Mouse (Mus musculus) liver, adult (tissue): ENCODE results near the gene Slc1a2.

ENCODE experiments used
- GATA4 ChIP-seq: IDR thresholded peaks from 2 replicates; pipeline ENCODE4 v1.6.1; 2014; ENCODE audit warnings: mild to moderate bottlenecking, low read length; ENCODE audit not compliant: insufficient replicate concordance

The Slc1a2 gene

DNA sequence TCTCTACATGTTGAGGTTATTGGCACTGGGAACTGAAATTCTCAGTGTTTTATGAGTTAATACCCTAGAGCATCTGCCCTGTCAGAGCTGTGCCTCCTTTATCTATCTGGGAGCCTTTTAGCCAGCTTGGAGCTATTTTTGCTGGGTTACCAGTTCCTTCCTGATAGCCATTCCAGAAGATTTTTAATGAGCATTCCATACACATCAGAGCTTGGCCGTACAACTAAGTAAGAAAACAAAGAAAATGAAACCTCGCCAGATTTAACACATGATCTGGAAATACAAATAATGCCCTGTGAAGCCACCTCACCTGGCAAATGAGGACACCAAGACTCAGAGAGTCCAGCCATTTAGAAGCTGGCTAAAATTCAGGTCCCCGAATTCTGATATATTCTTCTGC lies 104.7 kb downstream of the Slc1a2 start:
- TF ChIP-seq GATA4 = no peak

DNA sequence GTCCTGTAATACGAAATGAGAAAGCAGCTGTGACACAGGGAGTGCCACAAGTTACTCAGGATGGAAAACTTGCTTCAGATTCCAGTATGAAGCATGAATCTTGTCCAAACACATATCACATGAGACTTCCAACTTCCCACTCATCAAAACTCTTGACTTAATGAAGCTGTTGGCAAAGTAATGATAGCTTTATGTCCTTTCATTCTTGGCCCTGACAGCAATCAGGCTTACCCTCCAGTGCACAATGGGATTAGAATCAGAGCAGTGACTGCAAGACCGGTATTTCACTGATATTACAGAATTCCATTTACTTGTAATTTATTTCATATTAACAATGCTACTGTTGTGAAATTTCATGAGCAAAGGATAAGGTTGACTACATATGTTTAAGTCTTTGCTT lies 105.5 kb downstream of the Slc1a2 start:
- TF ChIP-seq GATA4 = no peak

DNA sequence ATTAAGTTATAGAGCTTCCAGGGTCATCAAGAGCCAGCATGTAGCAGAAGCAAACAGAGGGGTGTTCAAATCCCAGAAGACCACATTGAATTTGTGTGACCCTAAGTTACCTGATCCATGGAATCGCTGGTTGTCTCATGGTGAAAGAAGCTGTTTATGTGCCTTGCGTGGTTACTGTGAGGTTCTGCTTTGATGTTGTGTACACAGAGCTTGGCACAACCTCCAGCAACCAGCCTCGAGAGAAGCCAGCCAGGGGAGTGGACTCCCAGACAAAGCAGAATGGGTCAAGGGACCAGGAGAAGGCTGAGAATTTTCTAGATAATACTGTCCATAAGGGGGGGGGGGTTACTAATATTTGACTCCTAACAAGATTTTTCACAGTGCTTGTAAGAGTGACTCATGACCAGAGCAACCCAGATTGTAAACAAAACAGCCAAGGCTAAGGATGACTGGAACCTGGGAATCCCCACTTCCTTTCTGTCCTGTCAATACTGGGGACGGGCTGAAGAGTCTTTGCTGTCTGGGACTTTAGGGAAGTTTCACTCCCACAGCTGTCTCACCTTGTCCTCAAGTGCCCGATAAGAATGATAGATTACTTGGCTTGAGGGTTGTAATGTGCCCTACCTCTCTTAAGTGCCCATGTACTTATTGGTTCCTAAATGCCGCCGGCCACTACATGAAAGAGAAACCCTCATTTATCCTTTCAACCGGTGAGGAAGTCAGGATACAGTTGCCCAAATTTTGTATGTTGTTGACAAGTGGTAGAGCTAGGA lies 106.3 kb downstream of the Slc1a2 start:
- no peak for TF ChIP-seq GATA4

- no peak for TF ChIP-seq GATA4
These were observed 109.8 kb downstream of the Slc1a2 start for GRCm38 (mm10) chr2:102768267-102768666.

GRCm38 (mm10) chr2:102771304-102771703 lies 112.8 kb downstream of the Slc1a2 start:
- TF ChIP-seq GATA4 = no peak

GRCm38 (mm10) chr2:102772276-102772675 lies 113.8 kb downstream of the Slc1a2 start:
- TF ChIP-seq GATA4 = no peak

GRCm38 (mm10) chr2:102774700-102775099 lies 116.2 kb downstream of the Slc1a2 start:
- TF ChIP-seq GATA4 = no peak

DNA sequence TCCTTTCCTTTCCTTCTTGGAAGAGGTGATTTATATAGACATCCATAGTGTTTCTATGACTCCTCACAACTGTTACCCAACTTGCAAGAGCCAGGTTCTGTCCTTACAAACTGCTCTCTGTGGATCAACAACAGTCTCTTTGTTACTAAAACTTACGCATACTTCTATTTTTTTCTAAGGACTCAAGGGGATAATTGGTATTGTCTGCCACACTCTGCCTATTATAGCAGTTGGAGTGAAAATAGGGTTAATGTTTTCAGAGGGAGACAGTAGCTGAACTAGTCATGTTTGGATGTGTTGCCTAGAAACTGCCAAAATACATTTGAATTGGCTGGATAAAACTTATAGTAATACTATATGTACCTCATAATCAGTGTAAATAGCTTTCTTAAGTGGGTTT lies 117.1 kb downstream of the Slc1a2 start:
- TF ChIP-seq GATA4 = no peak

- TF ChIP-seq GATA4 = no peak
These were observed 119.7 kb downstream of the Slc1a2 start for GRCm38 (mm10) chr2:102778208-102778607.

- TF ChIP-seq GATA4 = no peak
These were observed 124.3 kb downstream of the Slc1a2 start for GRCm38 (mm10) chr2:102782751-102783150.

DNA sequence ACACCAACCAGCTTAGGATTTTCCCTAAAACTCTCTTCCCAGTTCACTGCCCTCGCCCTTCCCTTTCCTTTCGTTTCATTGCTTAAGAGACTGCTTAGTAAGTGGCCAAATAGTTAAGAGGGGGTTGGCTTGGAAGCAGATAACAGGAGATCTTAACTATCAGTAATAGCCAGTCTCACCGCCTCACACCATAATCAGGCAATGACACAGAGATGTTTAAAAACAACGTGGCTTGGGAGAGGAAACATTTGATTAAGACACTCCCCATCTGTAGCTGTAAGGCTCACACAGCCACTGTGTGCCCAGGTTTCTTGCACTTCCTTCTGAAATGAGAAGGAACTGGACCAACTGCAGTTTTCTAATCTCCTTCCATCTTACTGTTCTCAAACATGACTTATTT lies 127.2 kb downstream of the Slc1a2 start:
- no peak for TF ChIP-seq GATA4

GRCm38 (mm10) chr2:102791641-102792040 lies 133.2 kb downstream of the Slc1a2 start:
- TF ChIP-seq GATA4 = no peak

DNA sequence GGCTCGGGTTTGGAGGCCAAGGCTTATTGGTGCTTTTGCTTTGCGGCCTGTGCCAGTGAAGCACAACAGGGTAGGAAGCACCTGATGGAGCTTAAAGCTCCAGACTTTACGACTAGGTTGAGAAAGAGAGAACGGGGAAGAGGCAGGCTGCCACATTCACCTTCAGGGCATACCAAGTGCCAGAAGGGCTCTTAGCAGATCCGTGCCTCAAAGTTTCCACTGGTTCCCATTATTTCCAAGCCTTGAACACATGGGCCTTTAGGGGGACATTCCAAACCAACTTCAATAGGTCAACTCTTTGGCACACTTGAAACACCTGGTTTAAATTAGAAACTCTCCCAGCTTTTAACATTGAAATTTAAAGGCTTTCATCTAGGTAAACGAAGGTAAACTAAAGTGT lies 134.3 kb downstream of the Slc1a2 start:
- TF ChIP-seq GATA4 = no peak

GRCm38 (mm10) chr2:102795034-102795433 lies 136.6 kb downstream of the Slc1a2 start:
- TF ChIP-seq GATA4 = no peak

GRCm38 (mm10) chr2:102798149-102798548 lies 139.7 kb downstream of the Slc1a2 start:
- TF ChIP-seq GATA4 = no peak

GRCm38 (mm10) chr2:102801899-102802298 lies 143.4 kb downstream of the Slc1a2 start:
- TF ChIP-seq GATA4 = no peak

- no peak for TF ChIP-seq GATA4
These were observed 145.7 kb downstream of the Slc1a2 start for GRCm38 (mm10) chr2:102804109-102804508.
